ENCODE assay signal across 8 mouse cellular contexts in the genomic region with DNA sequence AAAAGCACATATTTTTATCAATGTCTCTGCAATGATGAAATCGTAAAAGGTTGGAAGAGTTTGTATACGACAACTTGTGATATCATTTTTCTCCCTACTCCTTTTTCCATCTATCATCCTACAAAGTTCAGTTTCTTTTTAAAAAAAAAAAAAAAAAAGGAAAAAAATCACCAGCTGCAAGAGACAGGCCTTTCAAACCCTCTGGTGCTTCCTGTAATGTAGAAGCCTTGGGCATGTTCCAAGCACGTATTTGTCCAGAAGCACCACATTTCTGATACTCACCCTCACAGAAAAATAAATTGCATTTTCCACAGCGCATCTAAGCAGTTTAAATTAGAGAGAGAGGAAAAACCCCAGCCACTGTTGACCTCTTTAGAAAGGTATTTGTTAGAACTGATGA. TPM values are rescaled to one million over a fixed set of nuclear protein-coding genes. Genes with fewer than 3 reads are reported as not detected.
DNase-seq lines count a peak whose midpoint lies in the region; ATAC-seq and TF ChIP-seq lines count a peak whose summit lies in the region.

No protein-coding gene starts in this region.

- no peaks in the 10 kb centered on the region for H3K9me3 ChIP-seq in forebrain, embryonic 11.5 days (ENCODE audit: control insufficient read depth, low read length)
- H3K9me3 ChIP-seq in liver, embryonic 13.5 days (replicated peaks) = no peaks in the 10 kb centered on the region

- WGBS in forebrain, embryonic 11.5 days = 45% methylated on average over 4 of the region's 4 CpGs
- 17% methylated on average over 4 of the region's 4 CpGs for WGBS in liver, embryonic 13.5 days (ENCODE audit: insufficient replicate concordance)

- ATAC-seq in forebrain, embryonic 11.5 days (replicated peaks; ENCODE audit: low FRiP score) = no peak
- ATAC-seq in liver, embryonic 13.5 days (ENCODE audit: low read depth) = no peak
- ATAC-seq in megakaryocyte progenitor cell, adult 5-6 weeks (replicated peaks; ENCODE audit: poor library complexity) = no peak

- H3K9ac ChIP-seq in forebrain, embryonic 11.5 days (ENCODE audit: low read length) = peak overlapping the region; percentile 77
- peak overlapping the region; percentile 75 for H3K9ac ChIP-seq in liver, embryonic 13.5 days

- DNase-seq in gastrocnemius, adult 2 months = no peak
- DNase-seq in gastrocnemius, adult 8-10 months (ENCODE audit: low spot score in 2 of 2) = no peak
- DNase-seq in A20 (ENCODE audit: low read depth, low spot score) = peak; percentile 37
- no peak for DNase-seq in forebrain, embryonic 11.5 days (ENCODE audit: low spot score)
- DNase-seq in liver, embryonic 13.5 days = no peak
- no peak for DNase-seq in adrenal gland, adult 2 months
- no peak for DNase-seq in adrenal gland, postnatal 36 days

- H3K27me3 ChIP-seq in forebrain, embryonic 11.5 days (ENCODE audit: control insufficient read depth, insufficient read depth, low read length) = no peaks in the 10 kb centered on the region
- H3K27me3 ChIP-seq in liver, embryonic 13.5 days = no peaks in the 10 kb centered on the region

- TF ChIP-seq CTCF in gastrocnemius, adult 2 months (IDR thresholded peaks at IDR 0.05) = no peak

- H3K4me3 ChIP-seq in gastrocnemius, adult 2 months = peak overlapping the region; percentile 75
- peak overlapping the region; percentile 79 for H3K4me3 ChIP-seq in forebrain, embryonic 11.5 days (ENCODE audit: low read depth, low read length)
- peak overlapping the region; percentile 79 for H3K4me3 ChIP-seq in liver, embryonic 13.5 days (replicated peaks)

- H3K4me1 ChIP-seq in forebrain, embryonic 11.5 days (replicated peaks; ENCODE audit: control insufficient read depth, insufficient read depth, low read length) = no peaks in the 10 kb centered on the region
- peaks cover 47% of the 10 kb centered on the region for H3K4me1 ChIP-seq in liver, embryonic 13.5 days (replicated peaks)

- peak overlapping the region; percentile 50 for H3K4me2 ChIP-seq in forebrain, embryonic 11.5 days (ENCODE audit: low read depth, low read length, severe bottlenecking)
- peak overlapping the region; percentile 77 for H3K4me2 ChIP-seq in liver, embryonic 13.5 days

- peak overlapping the region; percentile 96 for H3K27ac ChIP-seq in gastrocnemius, adult 2 months
- no peak overlapping the region for H3K27ac ChIP-seq in forebrain, embryonic 11.5 days (ENCODE audit: low read depth, low read length)
- no peak overlapping the region; the same call in 1 of the 2 replicates for H3K27ac ChIP-seq in liver, embryonic 13.5 days

- no peaks in the 10 kb centered on the region; the same call in 1 of the 2 replicates for H3K36me3 ChIP-seq in forebrain, embryonic 11.5 days (ENCODE audit: control insufficient read depth, insufficient read depth, low read length)
- peaks cover 33% of the 10 kb centered on the region for H3K36me3 ChIP-seq in liver, embryonic 13.5 days

- intact Hi-C loops in gastrocnemius, adult 2 months (cut with DNase I) = loop anchor here (2.0 to 10.0 kb wide), 2 partner anchors 49 to 99 kb away; partner anchors contain the start of genes Dhtkd1 and Sec61a2

RNA-seq across cellular contexts. Expression of gene Cdc123, which starts 0.9 kb away (rescaled TPM):
- 10 to 100 TPM; 79.2 to 89.7 TPM for total RNA-seq in gastrocnemius, adult 2 months (2021)
- total RNA-seq in gastrocnemius, adult 8-10 months (2022) = 10 to 100 TPM; 87.0 to 94.2 (median 90.6) TPM
- polyA plus RNA-seq in forebrain, embryonic 11.5 days (2014; fragmentation: Nextera tagmentation; extraction: Ambion mirVana) = 339 and 340 TPM in 2 replicates
- polyA plus RNA-seq in liver, embryonic 13.5 days (2015; fragmentation: Nextera tagmentation; extraction: Ambion mirVana) = 170 and 213 TPM in 2 replicates
- 125 and 133 TPM in 2 replicates for total RNA-seq in megakaryocyte progenitor cell, adult 5-6 weeks (2015)
- 116 and 117 TPM in 2 replicates for total RNA-seq in megakaryocyte progenitor cell, adult 5-6 weeks (2017)
- 100 to 1,000 TPM; 122 to 154 TPM for total RNA-seq in adrenal gland, adult 2 months (2021)
- 21.7 and 31.2 TPM in 2 replicates for polyA plus RNA-seq in adrenal gland, adult 2 months (2012; rRNA removed)
- 100 to 1,000 TPM; 133 to 138 TPM for total RNA-seq in adrenal gland, postnatal 36 days (2021)

RNA-seq across cellular contexts. Expression of gene Nudt5, which starts 1.0 kb away (rescaled TPM):
- total RNA-seq in gastrocnemius, adult 2 months (2021) = 1 to 10 TPM; 2.6 to 5.1 TPM
- 1 to 10 TPM; 2.5 to 3.4 (median 2.9) TPM for total RNA-seq in gastrocnemius, adult 8-10 months (2022)
- polyA plus RNA-seq in forebrain, embryonic 11.5 days (2014; fragmentation: Nextera tagmentation; extraction: Ambion mirVana) = 90.5 and 103 TPM in 2 replicates
- polyA plus RNA-seq in liver, embryonic 13.5 days (2015; fragmentation: Nextera tagmentation; extraction: Ambion mirVana) = 70.1 and 84.3 TPM in 2 replicates
- total RNA-seq in megakaryocyte progenitor cell, adult 5-6 weeks (2015) = 70.6 and 70.7 TPM in 2 replicates
- total RNA-seq in megakaryocyte progenitor cell, adult 5-6 weeks (2017) = 60.8 and 78.6 TPM in 2 replicates
- total RNA-seq in adrenal gland, adult 2 months (2021) = 10 to 100 TPM; 48.8 to 49.5 TPM
- polyA plus RNA-seq in adrenal gland, adult 2 months (2012; rRNA removed) = 4.9 and 7.7 TPM in 2 replicates
- total RNA-seq in adrenal gland, postnatal 36 days (2021) = 10 to 100 TPM; 45.0 to 49.3 TPM

RNA-seq across cellular contexts. Expression of gene Gm13199, which starts 16.9 kb away (rescaled TPM):
- total RNA-seq in gastrocnemius, adult 2 months (2021) = not detected
- total RNA-seq in gastrocnemius, adult 8-10 months (2022) = not detected
- polyA plus RNA-seq in forebrain, embryonic 11.5 days (2014; fragmentation: Nextera tagmentation; extraction: Ambion mirVana) = 2.3 and 2.9 TPM in 2 replicates
- 0.36 and 0.87 TPM in 2 replicates for polyA plus RNA-seq in liver, embryonic 13.5 days (2015; fragmentation: Nextera tagmentation; extraction: Ambion mirVana)
- 1.2 and 2.1 TPM in 2 replicates for total RNA-seq in megakaryocyte progenitor cell, adult 5-6 weeks (2015)
- total RNA-seq in megakaryocyte progenitor cell, adult 5-6 weeks (2017) = not detected in 2 replicates
- total RNA-seq in adrenal gland, adult 2 months (2021) = under 1 TPM; 0.40 to 0.93 TPM
- 1.5 and 2.3 TPM in 2 replicates for polyA plus RNA-seq in adrenal gland, adult 2 months (2012; rRNA removed)
- total RNA-seq in adrenal gland, postnatal 36 days (2021) = under 1 TPM; 0.66 to 0.73 TPM

RNA-seq across cellular contexts. Expression of gene Sec61a2, which starts 49.4 kb away (rescaled TPM):
- total RNA-seq in gastrocnemius, adult 2 months (2021) = 10 to 100 TPM; 35.4 to 36.1 TPM
- total RNA-seq in gastrocnemius, adult 8-10 months (2022) = 10 to 100 TPM; 30.9 to 34.1 (median 33.6) TPM
- 77.3 and 88.3 TPM in 2 replicates for polyA plus RNA-seq in forebrain, embryonic 11.5 days (2014; fragmentation: Nextera tagmentation; extraction: Ambion mirVana)
- polyA plus RNA-seq in liver, embryonic 13.5 days (2015; fragmentation: Nextera tagmentation; extraction: Ambion mirVana) = 14.3 and 17.4 TPM in 2 replicates
- total RNA-seq in megakaryocyte progenitor cell, adult 5-6 weeks (2015) = 30.0 and 42.4 TPM in 2 replicates
- 12.6 and 21.5 TPM in 2 replicates for total RNA-seq in megakaryocyte progenitor cell, adult 5-6 weeks (2017)
- total RNA-seq in adrenal gland, adult 2 months (2021) = 10 to 100 TPM; 24.1 to 31.7 TPM
- polyA plus RNA-seq in adrenal gland, adult 2 months (2012; rRNA removed) = 24.3 and 25.5 TPM in 2 replicates
- 10 to 100 TPM; 28.0 to 38.2 TPM for total RNA-seq in adrenal gland, postnatal 36 days (2021)

Comparison
In these comparisons a context has a peak if more than half of its experiments do, and no peak if none do; other contexts are left out.
1. RNA of gene Nudt5, which starts 1.0 kb away (total RNA-seq): 60.8 to 78.6 TPM in megakaryocyte progenitor cell, adult 5-6 weeks, 48.8 to 49.5 TPM in adrenal gland, adult 2 months and 45.0 to 49.3 TPM in adrenal gland, postnatal 36 days; 2.6 to 5.1 TPM in gastrocnemius, adult 2 months and 2.5 to 3.4 TPM in gastrocnemius, adult 8-10 months; every median in the first group is over 4 times any median in the second.
2. Peak in every context shown above with its lines, with median percentiles within 50 percentile points of each other: H3K4me3 ChIP-seq.